8 mouse cellular contexts compared by ENCODE assay signal in genomic region chr7:19420821-19421636, GRCm38 (mm10). TPM values are rescaled to one million over a fixed set of nuclear protein-coding genes. Genes with fewer than 3 reads are reported as not detected.
DNase-seq lines count a peak whose midpoint lies in the region; ATAC-seq and TF ChIP-seq lines count a peak whose summit lies in the region.

No protein-coding gene starts in this region.

- ATAC-seq in common myeloid progenitor, adult 5-6 weeks (replicated peaks; ENCODE audit: low read depth, poor library complexity, severe bottlenecking) = peak; percentile 97
- ATAC-seq in hindbrain, postnatal 0 days = peak; percentile 95
- peak; percentile 97 for ATAC-seq in megakaryocyte, adult 5-6 weeks (ENCODE audit: poor library complexity, severe bottlenecking)

- no peaks in the 10 kb centered on the region for H3K9me3 ChIP-seq in hindbrain, postnatal 0 days (ENCODE audit: low read length)

- DNase-seq in ZHBTc4 (ENCODE audit: low read depth, low spot score) = peak; percentile 96
- DNase-seq in gastrocnemius, adult 18-20 months (ENCODE audit: low spot score) = peak; percentile 81
- DNase-seq in hindbrain, postnatal 0 days (ENCODE audit: low spot score) = peak; percentile 95
- DNase-seq in left cerebral cortex, adult 2 months (ENCODE audit: extremely low spot score in 1 of 2, low spot score in 2 of 2) = peak; percentile 84 to 85
- peak; percentile 95 for DNase-seq in right cerebral cortex, adult 18-20 months
- DNase-seq in urinary bladder, adult 2 months (ENCODE audit: low spot score) = peak; percentile 60

- H3K4me1 ChIP-seq in hindbrain, postnatal 0 days (ENCODE audit: insufficient read depth, low read length) = no peaks in the 10 kb centered on the region

- peak overlapping the region; percentile 41 for H3K4me3 ChIP-seq in hindbrain, postnatal 0 days (ENCODE audit: low read length)
- H3K4me3 ChIP-seq in left cerebral cortex, adult 2 months = peak overlapping the region; percentile 57

- no peak overlapping the region for H3K27ac ChIP-seq in hindbrain, postnatal 0 days
- H3K27ac ChIP-seq in left cerebral cortex, adult 2 months = peak overlapping the region; percentile 51; the same call in 1 of the 2 replicates

- intact Hi-C loops in left cerebral cortex, adult 2 months (cut with DNase I) = no loop called here

- H3K36me3 ChIP-seq in hindbrain, postnatal 0 days (ENCODE audit: insufficient read depth, low read length) = peaks cover 14% of the 10 kb centered on the region

- H3K9ac ChIP-seq in hindbrain, postnatal 0 days (replicated peaks; ENCODE audit: low read length) = 0 out of 2 replicates have a peak overlapping the region, but pooled peaks have one; percentile 9

- WGBS in hindbrain, postnatal 0 days = 12% methylated on average over 43 of the region's 43 CpGs

- peaks cover 5% of the 10 kb centered on the region; the same call in 1 of the 2 replicates for H3K27me3 ChIP-seq in hindbrain, postnatal 0 days (ENCODE audit: insufficient read depth, low read length)

- peak overlapping the region; percentile 66 for H3K4me2 ChIP-seq in hindbrain, postnatal 0 days (ENCODE audit: low read depth, low read length)

- no peak for TF ChIP-seq CTCF in hindbrain, postnatal 0 days (IDR thresholded peaks at IDR 0.05; ENCODE audit: low read depth)
- no peak for TF ChIP-seq CTCF in left cerebral cortex, adult 2 months (IDR thresholded peaks at IDR 0.05)

RNA-seq across cellular contexts. Expression of gene Ckm, which starts 16.5 kb away (rescaled TPM):
- total RNA-seq in common myeloid progenitor, adult 5-6 weeks (2017) = 1.5 and 3.6 TPM in 2 replicates
- total RNA-seq in gastrocnemius, adult 18-20 months (2021) = over 10,000 TPM; 37,972 to 42,859 TPM
- 3.9 and 27.4 TPM in 2 replicates for total RNA-seq in hindbrain, postnatal 0 days (2014; rRNA removed)
- 0.14 and 0.30 TPM in 2 replicates for polyA plus RNA-seq in hindbrain, postnatal 0 days (2015; fragmentation: Nextera tagmentation; extraction: Ambion mirVana)
- total RNA-seq in left cerebral cortex, adult 2 months (2021) = not detected
- total RNA-seq in megakaryocyte, adult 5-6 weeks (2015) = 0.14 and 0.18 TPM in 2 replicates
- 0.26 and 0.45 TPM in 2 replicates for total RNA-seq in megakaryocyte, adult 5-6 weeks (2017)
- 417 and 477 TPM in 2 replicates for polyA plus RNA-seq in urinary bladder, adult 2 months (2012; rRNA removed)

RNA-seq across cellular contexts. Expression of gene Klc3, which starts 17.1 kb away (rescaled TPM):
- total RNA-seq in common myeloid progenitor, adult 5-6 weeks (2017) = not detected in 2 replicates
- total RNA-seq in gastrocnemius, adult 18-20 months (2021) = under 1 TPM in 1 of 2 experiments, not detected in 1; 0.21 TPM
- total RNA-seq in hindbrain, postnatal 0 days (2014; rRNA removed) = 2.3 and 2.9 TPM in 2 replicates
- 1.7 and 2.7 TPM in 2 replicates for polyA plus RNA-seq in hindbrain, postnatal 0 days (2015; fragmentation: Nextera tagmentation; extraction: Ambion mirVana)
- total RNA-seq in left cerebral cortex, adult 2 months (2021) = 1 to 10 TPM; 2.4 to 4.1 TPM
- total RNA-seq in megakaryocyte, adult 5-6 weeks (2015) = 0.09 TPM in 1 of 2 replicates, not detected in the other
- not detected in 2 replicates for total RNA-seq in megakaryocyte, adult 5-6 weeks (2017)
- polyA plus RNA-seq in urinary bladder, adult 2 months (2012; rRNA removed) = 6.5 and 7.9 TPM in 2 replicates

RNA-seq across cellular contexts. Expression of gene Mark4, which starts 37.6 kb away (rescaled TPM):
- total RNA-seq in common myeloid progenitor, adult 5-6 weeks (2017) = 4.6 and 7.7 TPM in 2 replicates
- total RNA-seq in gastrocnemius, adult 18-20 months (2021) = 10 to 100 TPM; 18.5 to 20.8 TPM
- 60.3 and 60.5 TPM in 2 replicates for total RNA-seq in hindbrain, postnatal 0 days (2014; rRNA removed)
- 16.2 and 18.1 TPM in 2 replicates for polyA plus RNA-seq in hindbrain, postnatal 0 days (2015; fragmentation: Nextera tagmentation; extraction: Ambion mirVana)
- total RNA-seq in left cerebral cortex, adult 2 months (2021) = 10 to 100 TPM; 79.1 to 79.5 TPM
- 11.4 and 14.7 TPM in 2 replicates for total RNA-seq in megakaryocyte, adult 5-6 weeks (2015)
- total RNA-seq in megakaryocyte, adult 5-6 weeks (2017) = 6.4 and 9.4 TPM in 2 replicates
- polyA plus RNA-seq in urinary bladder, adult 2 months (2012; rRNA removed) = 13.3 and 19.4 TPM in 2 replicates

RNA-seq across cellular contexts. Expression of gene Ercc2, which starts 39.2 kb away (rescaled TPM):
- 25.8 and 30.3 TPM in 2 replicates for total RNA-seq in common myeloid progenitor, adult 5-6 weeks (2017)
- total RNA-seq in gastrocnemius, adult 18-20 months (2021) = 10 to 100 TPM in 1 of 2 experiments, 1 to 10 TPM in 1; 9.0 to 10.6 TPM
- total RNA-seq in hindbrain, postnatal 0 days (2014; rRNA removed) = 57.3 and 65.1 TPM in 2 replicates
- 18.6 and 19.9 TPM in 2 replicates for polyA plus RNA-seq in hindbrain, postnatal 0 days (2015; fragmentation: Nextera tagmentation; extraction: Ambion mirVana)
- total RNA-seq in left cerebral cortex, adult 2 months (2021) = 10 to 100 TPM; 37.2 TPM
- 4.9 and 5.7 TPM in 2 replicates for total RNA-seq in megakaryocyte, adult 5-6 weeks (2015)
- 12.6 and 19.2 TPM in 2 replicates for total RNA-seq in megakaryocyte, adult 5-6 weeks (2017)
- 23.8 and 24.5 TPM in 2 replicates for polyA plus RNA-seq in urinary bladder, adult 2 months (2012; rRNA removed)

RNA-seq across cellular contexts. Expression of gene Exoc3l2, which starts 42.1 kb away (rescaled TPM):
- total RNA-seq in common myeloid progenitor, adult 5-6 weeks (2017) = 3.1 and 4.2 TPM in 2 replicates
- total RNA-seq in gastrocnemius, adult 18-20 months (2021) = 1 to 10 TPM in 1 of 2 experiments, under 1 TPM in 1; 0.57 to 1.5 TPM
- total RNA-seq in hindbrain, postnatal 0 days (2014; rRNA removed) = 0.61 and 1.3 TPM in 2 replicates
- polyA plus RNA-seq in hindbrain, postnatal 0 days (2015; fragmentation: Nextera tagmentation; extraction: Ambion mirVana) = 2.0 and 2.3 TPM in 2 replicates
- under 1 TPM; 0.26 to 0.36 TPM for total RNA-seq in left cerebral cortex, adult 2 months (2021)
- total RNA-seq in megakaryocyte, adult 5-6 weeks (2015) = 0.09 and 0.14 TPM in 2 replicates
- 0.28 and 0.62 TPM in 2 replicates for total RNA-seq in megakaryocyte, adult 5-6 weeks (2017)
- polyA plus RNA-seq in urinary bladder, adult 2 months (2012; rRNA removed) = 8.4 and 10.2 TPM in 2 replicates

Comparison
In these comparisons a context has a peak if more than half of its experiments do, and no peak if none do; other contexts are left out.
1. RNA of gene Ckm, which starts 16.5 kb away (total RNA-seq): 37,972 to 42,859 TPM in gastrocnemius, adult 18-20 months; 3.9 to 27.4 TPM in hindbrain, postnatal 0 days, 1.5 to 3.6 TPM in common myeloid progenitor, adult 5-6 weeks, 0.14 to 0.45 TPM in megakaryocyte, adult 5-6 weeks and not detected in left cerebral cortex, adult 2 months; every median in the first group is over 1,000 times any median in the second.
2. Peak in every context shown above with its lines, with median percentiles within 50 percentile points of each other: DNase-seq and ATAC-seq.